Mouse (Mus musculus) stomach, postnatal 0 days (tissue): ENCODE measurements around the gene Igfbp5. TPM values are rescaled to one million over a fixed set of nuclear protein-coding genes. Genes with fewer than 3 reads are reported as not detected.

ENCODE experiments used
- ATAC-seq: fragments of 200-750 bp; cut with Nextera tagmentation; 2 replicates; pipeline ENCODE4 v1.8.0; 2017; ENCODE audit not compliant: low FRiP score, low TSS enrichment
- DNase-seq: peaks from one replicate; pipeline ENCODE4 v3.0.0-alpha.2; 2016; ENCODE audit warnings: low spot score
- H3K27ac ChIP-seq: fragments of 300-500 bp; sonication (generic); replicated peaks from 2 replicates; pipeline ENCODE4 v1.5.1; 2014; ENCODE audit warnings: mild to moderate bottlenecking, control low read depth
- H3K27me3 ChIP-seq: fragments of 300-500 bp; sonication (generic); 2 replicates; pipeline ENCODE4 v1.6.1; 2014; ENCODE audit warnings: low read length; ENCODE audit not compliant: control insufficient read depth, insufficient read depth
- H3K36me3 ChIP-seq: fragments of 300-500 bp; sonication (generic); 2 replicates; pipeline ENCODE4 v1.6.1; 2014; ENCODE audit warnings: low read length, mixed read lengths; ENCODE audit not compliant: control insufficient read depth, insufficient read depth
- H3K4me1 ChIP-seq: fragments of 300-500 bp; sonication (generic); replicated peaks from 2 replicates; pipeline ENCODE4 v1.6.1; 2014; ENCODE audit warnings: antibody characterized with exemption; ENCODE audit not compliant: control insufficient read depth, insufficient read depth
- H3K4me2 ChIP-seq: fragments of 300-500 bp; sonication (generic); replicated peaks from 2 replicates; pipeline ENCODE4 v1.6.1; 2014; ENCODE audit warnings: low read depth, mild to moderate bottlenecking, control low read depth, moderate library complexity
- H3K4me3 ChIP-seq: fragments of 300-500 bp; sonication (generic); 2 replicates; pipeline ENCODE4 v1.5.1; 2014; ENCODE audit warnings: low read depth, low read length, control low read depth
- H3K9ac ChIP-seq: fragments of 300-500 bp; sonication (generic); 2 replicates; pipeline ENCODE4 v1.6.1; 2014; ENCODE audit warnings: mild to moderate bottlenecking, low read length, control low read depth, mixed read lengths
- H3K9me3 ChIP-seq: fragments of 300-500 bp; sonication (generic); 2 replicates; pipeline ENCODE4 v1.6.1; 2016; ENCODE audit warnings: low read length; ENCODE audit not compliant: control insufficient read depth
- CTCF ChIP-seq: IDR thresholded peaks from 2 replicates; pipeline ENCODE4 v1.5.1; 2016; ENCODE audit warnings: antibody characterized with exemption, low read depth, mild to moderate bottlenecking, moderate library complexity
- EP300 ChIP-seq: optimal IDR thresholded peaks from 2 replicates; pipeline ENCODE3; 2016; ENCODE audit warnings: antibody characterized with exemption
- WGBS: fragments of 180-500 bp; shearing (Covaris S2); extraction: QIAGEN DNeasy Blood & Tissue Kit; methylation state at CpG from one replicate; pipeline ENCODE4 v1.1.7; 2014; 5-methylcytosine and 5-hydroxymethylcytosine counted together
- polyA plus RNA-seq: library from polyadenylated mRNA; unstranded; fragments of >200 nt; fragmentation: Nextera tagmentation; extraction: Ambion mirVana; gene quantifications from 2 replicates; pipeline ENCODE4 v1.2.1, GENCODE M21; 2015

Igfbp5 gene
- polyA plus RNA-seq, 1 experiment from 2014 or later, result 37.8 TPM

DNA sequence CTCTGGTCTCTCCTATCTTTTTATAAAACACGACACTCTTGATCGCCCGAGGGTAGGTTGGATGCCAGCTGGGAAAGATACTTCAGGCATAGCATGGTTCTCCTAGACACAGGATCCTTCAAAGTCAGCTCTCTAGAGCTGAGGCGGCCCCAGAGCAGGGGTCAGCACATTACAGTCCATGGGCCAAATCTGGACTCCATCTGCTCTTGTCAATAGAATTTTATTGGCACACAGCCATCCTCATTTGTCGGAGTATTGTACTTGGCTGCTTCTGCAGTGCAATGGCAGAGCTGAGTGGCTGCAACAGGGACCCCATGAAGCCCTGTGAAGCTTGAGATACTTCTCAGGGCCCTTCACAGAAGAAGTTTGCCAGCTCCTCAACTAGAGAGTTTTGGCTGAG is 59.5 kb downstream of the Igfbp5 start:
- Histone ChIP-seq H3K4me3 (no peak overlapping the region), H3K36me3 (no peaks in the 10 kb centered on the region), H3K4me2 (no peak overlapping the region), H3K9ac (no peak overlapping the region), H3K27ac (no peak overlapping the region), H3K4me1 (no peaks in the 10 kb centered on the region), H3K9me3 (no peaks in the 10 kb centered on the region), H3K27me3 (no peaks in the 10 kb centered on the region)
- 53% methylated on average over 5 of the region's 5 CpGs for WGBS
- no peak for TF ChIP-seq EP300
- TF ChIP-seq CTCF, result no peak
- ATAC-seq, result no peak
- DNase-seq, result no peak

- H3K4me3 ChIP-seq, result no peak overlapping the region
- no peaks in the 10 kb centered on the region for H3K36me3 ChIP-seq
- H3K27me3 ChIP-seq, result no peaks in the 10 kb centered on the region
- H3K4me2 ChIP-seq, result no peak overlapping the region
- TF ChIP-seq EP300 (no peak), CTCF (no peak)
- WGBS, result 10% methylated on average over 5 of the region's 6 CpGs
- no peak for DNase-seq
- no peak overlapping the region for H3K27ac ChIP-seq
- H3K9me3 ChIP-seq, result no peaks in the 10 kb centered on the region
- 0 out of 2 replicates have a peak overlapping the region, but pooled peaks have one; percentile 1 for H3K9ac ChIP-seq
- peak; percentile 56 for ATAC-seq
- no peaks in the 10 kb centered on the region for H3K4me1 ChIP-seq
These were observed 60.9 kb downstream of the Igfbp5 start for GRCm38 (mm10) chr1:72813639-72814403.

DNA sequence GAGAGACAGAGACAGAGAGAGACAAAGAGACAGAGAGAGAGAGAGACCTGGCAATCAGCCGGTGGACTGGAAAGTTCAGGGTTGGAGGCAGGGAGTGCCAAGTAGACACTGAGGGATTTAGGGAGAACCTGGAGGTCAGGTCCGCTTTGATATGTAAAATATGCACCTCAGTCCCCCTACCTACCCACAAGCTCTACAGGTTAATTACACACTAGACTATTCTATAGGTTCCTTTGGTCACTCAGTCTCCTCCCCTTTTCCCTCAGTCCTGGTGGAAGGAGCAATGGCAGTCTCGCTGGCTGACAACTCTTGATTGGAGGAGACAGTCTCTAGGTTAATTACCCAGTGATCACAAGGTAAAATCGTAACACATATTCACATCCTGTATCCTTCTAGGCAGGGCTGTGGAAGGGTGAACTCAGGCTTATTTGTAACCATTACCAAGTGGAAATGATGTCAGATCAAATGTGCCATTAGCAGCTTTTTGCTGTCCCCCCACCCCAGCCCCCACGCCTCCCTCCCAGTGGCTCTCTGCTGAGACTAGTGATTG is 61.5 kb downstream of the Igfbp5 start:
- no peak overlapping the region for H3K4me3 ChIP-seq
- DNase-seq, result no peak
- no peak overlapping the region for H3K27ac ChIP-seq
- no peaks in the 10 kb centered on the region for H3K9me3 ChIP-seq
- no peak overlapping the region for H3K4me2 ChIP-seq
- no peaks in the 10 kb centered on the region for H3K27me3 ChIP-seq
- no peak for TF ChIP-seq CTCF
- TF ChIP-seq EP300, result no peak
- no peaks in the 10 kb centered on the region for H3K36me3 ChIP-seq
- WGBS, result 60% methylated on average over 5 of the region's 5 CpGs
- H3K9ac ChIP-seq, result 0 out of 2 replicates have a peak overlapping the region, but pooled peaks have one; percentile 1
- no peaks in the 10 kb centered on the region for H3K4me1 ChIP-seq
- no peak; the same call in 1 of the 2 replicates for ATAC-seq

- Histone ChIP-seq H3K4me3 (no peak overlapping the region), H3K9ac (no peak overlapping the region), H3K27me3 (no peaks in the 10 kb centered on the region), H3K4me2 (no peak overlapping the region), H3K27ac (no peak overlapping the region), H3K36me3 (no peaks in the 10 kb centered on the region), H3K9me3 (no peaks in the 10 kb centered on the region), H3K4me1 (no peaks in the 10 kb centered on the region)
- ATAC-seq, result no peak
- no peak for TF ChIP-seq CTCF
- no peak for TF ChIP-seq EP300
- DNase-seq, result no peak
- 96% methylated on average over 3 of the region's 3 CpGs for WGBS
These were observed 63.6 kb downstream of the Igfbp5 start for GRCm38 (mm10) chr1:72811061-72811460.

DNA sequence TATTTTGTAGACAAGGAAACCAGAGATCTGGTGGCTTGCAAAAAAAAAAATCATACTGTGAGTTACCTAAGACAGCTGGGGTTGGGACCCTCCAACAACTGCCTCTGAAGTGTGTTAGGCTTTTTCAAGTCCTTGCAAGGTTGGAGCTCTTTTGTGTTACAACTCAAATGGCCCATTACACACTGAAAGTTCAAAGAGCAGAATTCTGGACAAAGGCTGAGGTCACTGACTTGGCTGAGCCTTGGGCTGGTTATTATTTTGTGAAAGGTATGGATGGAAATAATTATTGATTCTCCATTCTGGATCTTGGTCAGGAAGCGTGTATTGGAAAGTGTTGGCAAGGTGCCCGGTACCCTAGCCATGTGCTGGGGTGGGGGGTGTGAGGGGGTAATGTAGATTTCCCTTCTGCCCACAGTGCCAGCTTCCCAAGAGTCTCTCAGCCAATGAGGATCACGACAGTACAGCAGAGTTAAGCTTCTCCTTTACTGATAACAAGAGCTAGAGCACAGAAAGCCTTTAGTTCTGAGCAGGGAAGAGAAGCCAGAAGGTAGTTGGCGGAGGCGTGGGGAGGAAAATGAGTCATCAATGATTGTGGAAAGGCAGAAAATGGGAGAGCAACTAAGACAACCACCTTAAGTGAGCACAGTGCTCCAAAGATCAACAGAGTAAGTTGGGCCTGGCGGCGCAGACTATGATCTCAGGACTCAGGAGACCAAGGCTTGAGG is 64.6 kb downstream of the Igfbp5 start:
- no peak for ATAC-seq

GRCm38 (mm10) chr1:72809304-72809703 is 65.4 kb downstream of the Igfbp5 start:
- no peak for TF ChIP-seq EP300
- no peak for TF ChIP-seq CTCF
- Histone ChIP-seq H3K9ac (no peak overlapping the region), H3K36me3 (no peaks in the 10 kb centered on the region), H3K4me3 (no peak overlapping the region), H3K4me2 (no peak overlapping the region), H3K9me3 (no peaks in the 10 kb centered on the region), H3K27ac (no peak overlapping the region), H3K4me1 (no peaks in the 10 kb centered on the region), H3K27me3 (no peaks in the 10 kb centered on the region)
- ATAC-seq, result no peak
- 72% methylated on average over 7 of the region's 7 CpGs for WGBS
- no peak for DNase-seq

More for the DNA sequence above, 64.6 kb downstream of the Igfbp5 start:
- Histone ChIP-seq H3K4me3 (no peak overlapping the region), H3K27ac (no peak overlapping the region), H3K4me1 (no peaks in the 10 kb centered on the region), H3K36me3 (no peaks in the 10 kb centered on the region), H3K9ac (no peak overlapping the region), H3K27me3 (no peaks in the 10 kb centered on the region), H3K9me3 (no peaks in the 10 kb centered on the region), H3K4me2 (no peak overlapping the region)
- WGBS, result 72% methylated on average over 7 of the region's 7 CpGs
- DNase-seq, result no peak
- TF ChIP-seq CTCF (no peak), EP300 (no peak)

Other genes starting within 250 kb of the Igfbp5 start
- gene Ankar, start 174.3 kb downstream of the Igfbp5 start, polyA plus RNA-seq, result not detected in 2 replicates
- 2,096 and 2,231 TPM in 2 replicates for gene Rpl37a, start 163.6 kb downstream of the Igfbp5 start, polyA plus RNA-seq
- 304 and 499 TPM in 2 replicates for gene Igfbp2, start 50.4 kb downstream of the Igfbp5 start, polyA plus RNA-seq
- gene Tnp1, start 141.0 kb upstream of the Igfbp5 start, polyA plus RNA-seq, result not detected in 2 replicates